Mouse (Mus musculus) ovary, postnatal 36 days (tissue): ENCODE measurements at regions not wholly inside any gene's neighbourhood (a gene's known extent, or its start where the extent isn't known, plus 50 kb on each side); places are given as distances from the start of the nearest gene placed in this dataset.

Source experiments
- DNase-seq: peaks from one replicate; pipeline ENCODE4 v3.0.0; 2022; ENCODE audit warnings: low spot score, mixed read lengths

DNA sequence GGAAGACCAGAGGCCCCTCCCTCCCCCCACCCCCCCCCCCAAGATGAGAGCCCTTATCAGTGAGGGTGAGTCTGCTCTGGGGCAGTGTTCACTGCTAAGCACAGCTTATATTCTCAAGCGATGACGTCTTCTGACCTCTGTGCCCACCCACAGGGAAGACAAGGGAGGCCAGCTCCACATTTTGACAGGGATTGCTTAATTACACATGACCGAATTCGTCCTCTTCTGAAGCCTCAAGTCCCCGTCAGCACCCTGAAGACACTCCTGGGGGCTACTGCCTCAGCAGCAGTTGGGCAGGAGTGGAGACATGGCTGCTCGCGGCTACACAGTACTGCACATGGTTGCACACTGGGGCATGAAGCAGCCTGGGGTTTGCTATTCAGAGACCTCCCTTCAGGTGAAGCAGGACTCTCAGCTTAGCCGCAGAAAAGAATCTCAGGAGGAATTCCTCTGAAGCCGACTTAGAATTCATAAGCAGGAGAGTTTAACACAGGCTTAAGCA, 282.1 kb downstream of the Cdh26 start:
- DNase-seq: no peak

DNA sequence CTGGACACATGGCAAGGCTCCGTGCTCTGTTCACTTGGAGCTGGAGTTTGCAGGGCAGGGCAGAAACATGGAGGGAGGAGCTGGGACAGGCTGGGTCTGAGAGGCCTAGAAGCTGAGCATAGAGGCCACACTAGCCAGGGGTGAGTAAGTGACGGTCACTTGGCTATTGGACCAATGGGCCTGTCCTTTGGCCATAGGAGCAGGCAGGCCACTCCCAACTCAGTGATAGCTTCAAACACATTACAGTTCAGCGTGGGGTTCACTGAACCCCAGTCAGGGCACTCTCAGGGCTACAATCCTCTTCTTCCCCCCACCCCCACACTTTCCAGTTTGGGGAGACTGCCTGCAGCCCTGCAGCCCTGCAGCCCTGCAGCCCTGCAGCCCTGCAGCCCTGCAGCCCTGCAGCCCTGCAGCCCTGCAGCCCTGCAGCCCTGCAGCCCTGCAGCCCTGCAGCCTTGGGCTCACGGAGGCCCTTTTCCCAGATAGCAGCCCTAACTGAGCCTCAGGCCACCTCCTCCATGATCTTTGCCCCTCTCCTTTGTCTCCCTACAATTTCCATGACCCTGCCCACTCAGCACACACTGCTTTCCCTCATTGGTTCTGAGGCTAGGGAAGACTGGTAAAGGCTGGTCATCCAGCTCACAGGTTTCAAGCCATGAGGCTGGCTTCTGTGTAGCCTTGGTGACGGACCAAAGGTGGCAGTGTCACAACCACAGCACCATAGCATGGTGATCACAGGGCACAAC, 285.3 kb downstream of the Cdh26 start:
- DNase-seq: no peak

DNA sequence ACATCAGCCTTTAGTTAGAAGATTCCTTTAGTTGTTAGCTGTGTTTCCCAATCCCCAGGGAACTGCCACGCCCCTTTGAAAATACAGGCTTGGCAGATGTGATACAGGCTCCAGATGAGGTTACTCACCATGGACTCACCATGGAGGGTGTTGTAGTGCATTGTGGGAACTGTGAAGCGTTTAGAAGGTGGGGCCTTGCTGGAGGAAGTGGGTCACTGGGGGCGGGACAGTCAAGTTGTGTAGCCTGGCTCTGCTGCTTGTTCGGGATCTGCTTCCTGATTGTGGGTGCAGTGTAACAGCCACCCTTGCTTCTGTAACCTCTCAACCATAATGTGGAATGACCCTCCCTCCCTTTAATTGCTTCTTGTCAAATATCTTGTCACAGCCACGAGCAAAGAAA, 287.7 kb downstream of the Cdh26 start:
- DNase-seq: no peak

DNA sequence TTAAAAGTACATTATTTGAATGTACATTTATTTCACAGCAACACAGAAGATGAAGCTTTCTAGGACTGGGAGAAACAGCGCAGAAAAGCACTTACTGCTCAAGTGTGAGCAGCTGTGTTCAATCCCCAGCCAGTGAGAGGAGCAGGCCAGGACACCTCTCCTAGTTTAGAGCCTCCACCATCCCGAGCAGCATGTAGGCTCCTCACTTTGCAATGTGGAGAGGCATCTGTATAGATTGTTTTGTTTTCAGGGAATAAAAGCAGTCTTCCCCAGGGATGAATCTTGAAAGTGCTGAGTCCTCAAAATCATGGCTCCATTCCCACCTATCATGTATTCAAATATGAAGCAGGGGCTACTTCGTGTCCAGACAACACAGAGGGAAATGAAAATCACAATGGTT, 293.1 kb downstream of the Cdh26 start:
- no peak for DNase-seq

DNA sequence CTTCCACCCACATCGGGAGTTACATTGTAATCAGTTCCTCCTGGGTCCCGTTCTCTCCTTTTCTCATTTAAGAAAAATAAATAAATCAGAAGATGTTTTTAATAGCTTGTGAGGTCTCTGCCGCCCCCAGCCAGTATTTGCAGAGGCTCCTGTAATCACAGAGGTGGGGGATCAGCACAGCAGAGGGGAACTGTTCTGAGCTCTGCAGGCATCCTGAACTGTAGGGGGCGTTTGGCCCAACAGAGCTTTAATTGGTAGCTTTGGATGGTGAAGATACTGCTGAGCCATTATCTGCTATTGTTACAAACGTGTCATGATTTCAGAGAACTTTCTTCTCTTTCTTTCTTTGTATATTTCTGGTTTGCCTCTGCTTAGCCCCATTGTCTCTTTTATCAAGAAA, 293.9 kb downstream of the Cdh26 start:
- no peak for DNase-seq

DNA sequence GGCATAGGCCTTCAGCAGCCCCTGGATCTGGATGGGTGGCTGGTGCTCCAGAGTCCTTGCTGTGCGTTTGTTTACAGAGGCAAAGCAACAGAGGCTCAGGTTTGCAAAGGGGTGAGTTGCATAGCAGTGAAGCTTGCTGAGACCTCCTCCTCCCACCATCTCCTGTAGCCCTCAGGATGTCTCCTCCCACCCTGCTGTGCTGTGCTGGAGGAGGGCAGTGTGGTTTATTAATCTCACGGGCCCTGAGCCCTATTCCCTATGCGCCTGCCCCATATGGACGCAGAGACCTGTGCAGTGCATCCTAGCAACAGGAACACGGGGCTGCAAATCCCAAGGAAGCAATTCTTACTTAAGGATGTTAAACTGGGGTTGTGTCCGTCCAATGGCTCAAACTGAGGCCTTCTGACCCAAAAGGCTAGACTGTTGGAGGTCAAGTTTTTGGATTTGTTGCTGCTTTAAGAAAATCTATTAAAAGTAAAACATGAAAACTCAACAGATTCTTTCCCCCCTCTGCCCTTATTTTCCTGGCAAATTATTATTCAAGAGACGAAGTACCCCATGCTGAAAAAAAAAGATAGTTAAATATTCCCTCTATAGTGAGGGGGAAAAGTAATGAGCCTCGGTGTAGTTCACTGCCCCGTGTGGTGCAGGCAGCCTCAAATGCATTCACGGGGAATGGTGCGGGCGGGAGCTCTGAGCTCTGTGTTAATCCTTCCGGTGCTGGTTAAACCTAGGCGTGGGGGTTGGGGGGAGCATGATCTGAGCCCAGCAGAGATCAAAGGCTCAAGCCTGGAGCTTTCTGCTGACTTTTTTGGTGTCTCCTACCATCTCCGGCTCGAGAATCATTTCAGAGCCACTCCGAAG, 297.8 kb downstream of the Cdh26 start:
- DNase-seq: peak; percentile 32

DNA sequence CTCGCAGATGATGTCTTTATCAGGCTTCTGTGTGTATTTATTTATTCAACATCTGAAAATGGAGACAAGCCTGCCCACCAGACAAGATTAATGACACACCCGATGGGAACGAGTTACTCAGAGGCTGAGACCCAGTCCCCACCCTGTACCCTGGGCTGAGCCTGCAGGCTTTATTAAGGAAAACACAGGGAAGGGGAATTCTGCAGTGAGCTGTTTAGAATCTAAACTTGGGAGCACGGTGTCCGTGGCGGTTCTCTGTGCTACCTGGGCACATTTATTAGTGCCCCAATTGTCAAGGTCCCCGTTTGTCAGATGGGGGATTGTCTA, 298.4 kb downstream of the Cdh26 start:
- no peak for DNase-seq

DNA sequence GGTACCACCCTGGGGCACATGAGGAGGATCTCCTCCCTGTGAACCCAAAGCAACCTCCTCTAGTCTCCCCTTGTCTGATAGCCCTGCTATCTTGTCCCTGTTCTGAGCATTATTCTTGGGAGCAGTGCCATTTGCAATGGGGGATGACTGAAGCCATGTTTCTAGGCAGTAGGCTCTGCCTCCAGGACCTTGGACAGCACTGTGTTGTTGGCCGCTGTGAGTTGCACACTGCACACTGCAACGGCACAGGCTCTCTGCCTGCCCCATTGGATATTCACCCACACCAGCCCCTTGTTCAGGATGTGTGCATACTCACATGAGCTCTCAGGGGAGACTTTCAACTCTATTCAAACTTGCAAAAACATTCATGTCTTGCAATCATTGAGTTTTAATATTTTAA, 304.8 kb downstream of the Cdh26 start:
- DNase-seq: peak; percentile 46

DNA sequence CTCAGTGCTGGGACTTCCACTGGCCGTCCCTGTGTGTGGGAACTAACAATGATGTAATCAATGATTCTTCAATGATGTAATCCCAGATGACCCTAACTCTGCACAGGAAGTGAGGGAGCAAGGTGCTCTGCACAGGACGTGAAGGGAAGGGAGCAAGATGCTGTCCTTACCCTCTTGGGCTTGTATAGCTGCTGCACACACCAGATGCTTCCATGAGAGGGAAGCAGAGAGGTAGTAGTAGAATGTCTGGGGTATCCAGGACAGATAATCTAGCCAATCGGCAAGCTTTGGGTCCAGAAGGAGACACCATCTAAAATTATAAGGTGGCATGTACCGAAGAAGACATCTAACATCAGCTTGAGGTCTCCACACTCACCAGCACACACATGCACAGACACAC, 314.3 kb downstream of the Cdh26 start:
- DNase-seq: no peak

DNA sequence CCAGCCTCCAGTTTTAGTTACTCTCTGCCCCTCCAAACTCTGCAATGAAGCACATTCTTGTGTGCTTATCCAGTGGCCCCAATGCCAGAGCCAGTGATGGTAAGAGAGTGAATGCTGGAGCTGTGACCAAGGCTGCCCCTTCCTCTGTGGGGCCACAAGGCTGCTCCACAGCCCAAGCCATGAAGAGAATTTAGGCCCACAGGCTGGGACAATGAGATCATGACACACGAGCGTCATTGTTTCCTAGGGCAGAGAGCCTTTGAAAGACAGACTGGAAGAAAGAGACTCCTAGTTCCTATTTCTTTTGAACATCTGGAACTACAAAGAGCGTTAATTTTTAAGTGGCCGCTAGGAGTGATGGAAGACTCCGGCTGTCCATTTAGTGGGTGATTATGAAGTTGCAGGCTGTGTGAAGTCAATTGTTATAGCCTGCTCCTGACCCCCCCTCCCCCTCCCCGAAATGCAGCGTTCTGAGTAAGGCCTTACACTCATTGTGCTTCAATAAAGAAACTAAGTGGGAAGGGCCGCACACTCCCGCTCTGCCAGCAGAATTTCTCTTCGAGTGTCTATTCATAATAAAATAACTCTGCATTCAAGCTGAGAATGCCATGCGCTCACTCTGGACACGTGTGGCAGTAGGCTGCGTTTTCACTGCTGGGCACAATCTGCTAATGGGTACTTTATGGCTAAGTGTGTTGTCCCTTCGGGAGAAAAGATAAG, 315.1 kb downstream of the Cdh26 start:
- DNase-seq: no peak

DNA sequence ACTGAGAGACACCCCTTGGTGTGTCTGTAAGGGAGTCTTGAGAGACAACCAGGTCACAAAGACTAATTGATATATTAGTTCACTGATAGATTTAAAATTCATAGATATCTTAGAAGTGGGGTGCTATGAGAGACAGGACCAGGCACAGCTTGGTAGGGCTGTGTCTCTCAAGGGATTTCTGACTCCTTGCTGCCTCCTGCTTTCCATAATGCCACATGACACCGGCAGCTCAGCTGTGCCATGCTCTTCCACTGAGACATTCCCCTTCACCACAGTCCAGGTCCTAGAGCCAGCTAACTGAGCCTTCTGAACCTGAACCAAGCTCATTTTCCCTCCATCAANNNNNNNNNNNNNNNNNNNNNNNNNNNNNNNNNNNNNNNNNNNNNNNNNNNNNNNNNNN, 320.9 kb downstream of the Cdh26 start:
- DNase-seq: peak; percentile 15

DNA sequence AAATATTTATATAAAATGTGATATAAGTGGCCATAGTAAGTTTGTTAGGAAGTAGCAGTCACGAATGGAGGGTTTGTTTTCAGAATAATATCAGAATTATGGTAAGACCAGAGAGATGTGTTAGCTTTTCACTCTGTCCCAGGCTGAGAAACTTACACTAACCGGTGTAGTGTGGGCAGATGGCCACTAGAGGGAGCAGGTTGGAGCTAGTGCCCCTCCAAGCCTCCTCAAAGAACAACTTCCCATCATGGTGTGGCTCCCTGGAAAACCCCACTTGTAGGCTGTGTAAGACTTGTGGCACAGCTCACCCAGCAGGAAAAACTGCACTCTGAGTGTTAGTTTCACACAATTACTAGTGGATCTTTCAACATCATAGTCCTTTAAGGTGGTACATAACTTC, 328.0 kb downstream of the Cdh26 start:
- DNase-seq: peak; percentile 60

DNA sequence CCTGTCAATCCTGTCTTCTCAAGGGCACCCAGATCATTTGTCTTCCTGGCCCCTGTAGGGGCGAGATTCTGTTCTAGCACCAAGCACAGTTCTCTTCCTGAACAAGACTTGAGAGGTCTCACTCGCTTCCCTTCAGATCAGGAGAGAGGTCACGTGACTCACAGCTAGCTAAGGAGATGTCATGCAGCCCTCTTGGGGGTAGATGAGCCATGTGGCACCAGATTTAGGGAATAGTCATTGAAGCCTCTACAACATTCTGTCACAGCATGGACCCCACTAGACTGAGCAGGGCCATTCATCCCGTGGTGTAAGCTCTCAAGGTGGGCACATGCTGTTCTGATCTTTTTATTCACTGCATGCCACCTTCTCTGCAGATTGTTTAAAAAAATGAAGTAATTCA, 338.2 kb downstream of the Cdh26 start:
- no peak for DNase-seq

DNA sequence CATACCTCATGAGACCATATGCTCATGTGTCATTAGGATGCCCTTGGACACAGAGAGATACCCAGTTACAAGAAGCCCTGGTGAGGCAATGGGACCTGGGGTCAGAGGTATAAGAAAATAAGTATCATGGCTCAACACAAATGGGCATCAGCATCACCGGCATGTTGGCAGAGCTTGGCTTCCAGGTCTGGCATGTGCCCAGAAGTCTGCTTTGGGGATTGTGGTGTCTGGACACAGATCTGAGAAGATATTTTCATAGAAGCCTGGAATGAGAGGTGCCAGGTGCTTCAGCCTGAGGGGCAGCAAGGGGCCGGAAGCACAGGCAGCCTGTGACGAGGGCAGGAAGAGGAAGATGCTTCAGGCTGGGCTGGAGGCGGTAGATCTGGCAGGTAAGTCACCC, 338.7 kb downstream of the Cdh26 start:
- DNase-seq: no peak

DNA sequence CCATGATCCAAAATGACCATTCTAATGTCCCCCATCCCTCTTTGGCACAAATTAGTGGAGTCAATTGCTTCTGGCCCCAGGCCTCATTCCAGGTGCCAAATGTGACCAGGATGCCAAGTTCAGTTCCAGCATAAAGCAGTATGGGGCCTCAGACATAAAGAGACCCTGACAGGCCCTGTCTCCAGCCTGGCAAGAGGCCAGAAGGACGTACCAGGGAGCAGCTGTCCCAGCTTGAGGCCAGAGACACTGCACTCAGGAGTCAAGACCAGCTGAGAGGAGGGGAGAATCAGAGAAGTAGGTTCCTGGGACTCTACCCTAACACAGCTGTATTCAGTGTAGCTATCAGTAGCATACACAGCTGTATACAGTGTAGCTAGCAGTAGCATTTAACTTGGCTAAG, 341.1 kb downstream of the Cdh26 start:
- no peak for DNase-seq

DNA sequence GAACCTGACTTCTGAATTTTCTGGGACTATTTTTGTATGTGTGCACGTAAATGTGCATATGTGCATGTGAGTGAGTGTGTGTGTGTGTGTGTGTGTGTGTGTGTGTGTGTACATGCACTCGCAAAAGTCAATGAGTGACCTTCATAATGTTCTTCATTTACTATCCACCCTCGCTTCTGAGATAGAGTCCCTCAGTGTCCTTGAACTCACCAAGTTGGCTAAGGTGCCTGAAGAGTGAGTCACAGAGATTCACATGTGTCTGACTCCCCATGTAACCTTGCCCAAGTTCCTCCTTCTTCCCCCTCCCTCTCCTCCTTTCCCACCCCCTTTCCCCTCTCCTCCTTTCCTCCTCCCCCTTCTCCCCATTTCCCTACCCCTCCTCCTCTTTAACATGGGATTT, 341.6 kb downstream of the Cdh26 start:
- DNase-seq: no peak

DNA sequence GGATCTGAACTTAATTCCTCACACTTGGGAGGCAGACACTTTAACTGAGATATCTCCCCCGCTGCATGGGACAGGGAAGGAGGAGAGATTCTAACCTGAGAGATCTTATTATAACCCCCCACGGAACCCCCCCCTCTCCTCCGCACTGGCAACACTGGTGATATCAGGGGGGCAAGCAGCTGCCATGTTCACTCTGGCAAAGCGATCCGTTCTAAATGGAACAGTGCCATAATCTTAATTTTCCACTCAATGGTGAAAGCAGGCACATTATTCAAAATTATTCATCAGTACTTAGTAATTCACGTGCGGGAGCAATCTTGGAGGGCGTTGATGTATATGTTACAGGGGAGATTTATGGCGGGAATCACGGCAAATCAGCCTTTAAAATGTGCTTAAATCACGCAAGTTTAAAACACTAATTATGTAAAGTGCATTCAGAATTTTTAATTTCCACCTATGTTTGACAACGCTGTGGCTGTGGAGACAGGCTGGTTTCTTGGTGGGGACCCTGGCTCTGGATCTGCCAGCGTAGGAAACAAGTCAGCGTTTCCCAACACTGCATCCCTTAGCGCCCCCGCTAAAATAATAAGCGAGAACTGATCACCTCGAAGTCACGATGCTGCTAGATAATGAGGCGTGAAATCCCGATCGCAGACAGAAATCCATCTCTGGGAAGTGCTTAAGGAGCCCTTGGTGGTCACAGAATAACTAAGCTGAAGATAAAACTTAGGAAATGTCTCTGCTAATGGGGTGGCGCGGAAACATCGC, 354.7 kb downstream of the Cdh26 start:
- DNase-seq: no peak

DNA sequence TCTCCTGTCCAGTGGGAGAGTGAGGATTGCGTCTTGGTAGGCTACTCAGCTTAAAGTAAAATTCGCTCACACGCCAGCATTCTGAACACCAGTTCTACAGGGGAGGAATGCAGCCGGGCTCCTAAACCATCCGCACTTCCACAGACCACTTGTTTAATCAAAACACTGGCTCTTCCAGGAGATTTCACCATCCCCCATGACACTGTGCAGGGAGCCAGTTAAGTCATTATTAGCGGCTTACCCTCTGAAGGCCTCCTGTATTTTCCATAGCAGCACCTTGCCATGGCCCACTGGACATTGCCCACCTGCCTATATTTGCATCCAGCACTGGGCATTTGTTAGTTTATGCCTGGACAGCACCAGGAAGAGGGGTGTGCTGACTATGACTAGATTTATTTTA, 355.5 kb downstream of the Cdh26 start:
- no peak for DNase-seq

DNA sequence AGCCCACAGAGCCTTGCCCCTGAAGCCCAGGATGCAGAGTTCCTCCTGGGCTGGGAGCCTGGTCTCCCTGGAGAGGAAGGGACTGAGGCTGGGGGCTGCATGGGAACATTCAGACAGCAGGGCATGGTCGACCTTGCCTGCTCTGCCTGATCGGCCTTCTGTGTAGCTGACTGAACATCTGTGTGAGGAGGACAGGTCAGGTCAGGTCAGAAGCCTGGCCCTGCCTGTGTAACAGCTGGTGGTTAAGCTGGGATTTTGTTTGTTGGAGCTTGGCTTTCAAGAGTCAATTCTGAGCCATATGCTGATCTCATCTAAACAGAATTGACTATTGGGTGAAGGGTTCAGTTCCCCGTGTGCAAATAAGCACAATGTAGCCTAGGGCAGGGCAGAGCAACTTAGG, 365.5 kb downstream of the Cdh26 start:
- no peak for DNase-seq

DNA sequence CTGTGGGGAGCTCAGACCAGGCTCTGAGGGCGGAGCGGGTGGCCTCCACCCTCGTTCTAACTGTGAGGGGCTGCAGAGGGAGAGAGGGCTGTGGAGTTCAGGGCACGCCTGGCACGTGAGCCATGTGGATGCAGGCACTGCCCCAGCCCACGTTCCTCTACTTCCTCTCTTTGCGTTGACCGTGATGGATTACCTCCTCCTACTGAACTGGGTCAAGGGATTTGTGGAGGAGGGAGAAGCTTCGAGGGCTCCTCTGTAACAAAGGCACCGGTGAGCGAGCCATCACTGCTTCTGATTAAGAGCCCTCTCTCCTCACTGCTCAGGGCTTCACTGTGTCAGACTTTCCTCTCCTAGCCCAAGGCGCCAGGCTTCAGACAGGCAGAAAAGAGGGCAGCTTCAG, 371.1 kb downstream of the Cdh26 start:
- DNase-seq: no peak

DNA sequence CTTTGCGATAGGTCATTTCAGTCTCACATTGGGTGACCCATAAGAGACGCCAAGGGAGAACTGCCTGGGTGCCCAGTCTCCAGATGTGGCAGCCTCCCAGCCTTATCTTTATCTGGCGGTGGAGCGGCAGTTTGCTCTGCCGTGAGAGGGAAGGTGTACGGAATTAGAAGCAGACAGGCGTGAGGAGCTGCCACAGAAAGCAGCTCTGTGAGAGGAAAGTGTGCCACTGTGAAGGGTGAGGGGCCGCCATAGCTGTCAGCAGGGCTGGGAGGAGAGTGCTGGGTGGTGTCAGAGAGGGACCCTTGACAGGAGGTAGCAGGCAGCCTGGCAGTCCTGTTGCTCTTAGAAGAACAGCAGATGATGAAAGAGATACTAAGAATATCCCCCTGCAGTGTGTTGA, 375.0 kb downstream of the Cdh26 start:
- no peak for DNase-seq

DNA sequence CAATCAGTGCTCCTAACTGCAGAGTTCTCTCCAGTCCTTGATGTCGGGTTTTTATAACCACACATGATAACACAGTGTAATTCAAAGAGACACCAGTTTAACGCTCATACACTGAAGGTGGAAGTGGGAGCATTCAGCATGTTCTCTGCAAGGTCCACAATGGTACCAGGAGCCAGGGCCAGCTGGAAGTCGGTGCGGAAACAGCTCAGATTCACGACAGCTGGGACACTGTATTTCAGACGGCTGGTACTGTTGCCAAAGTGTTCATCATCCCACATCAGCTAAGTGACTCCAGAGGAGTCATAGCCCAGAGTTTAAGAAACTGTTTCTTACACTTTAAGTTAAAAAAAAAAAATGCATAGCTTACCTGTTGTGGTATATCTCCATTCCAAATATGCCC, 391.2 kb downstream of the Cdh26 start:
- DNase-seq: no peak
